Mouse (Mus musculus) forebrain, embryonic 16.5 days (tissue): ENCODE data around the gene Ddost. TPM values are rescaled to one million over a fixed set of nuclear protein-coding genes. Genes with fewer than 3 reads are reported as not detected.

Source experiments
- ATAC-seq: fragments of 200-750 bp; cut with Nextera tagmentation; 2 replicates; pipeline ENCODE4 v1.8.0; 2017; ENCODE audit warnings: mild to moderate bottlenecking, moderate library complexity
- H3K27ac ChIP-seq: fragments of 300-500 bp; sonication (generic); 2 replicates; pipeline ENCODE4 v1.5.1; 2014; ENCODE audit warnings: low read length, control low read depth
- H3K27me3 ChIP-seq: fragments of 300-500 bp; sonication (generic); replicated peaks from 2 replicates; pipeline ENCODE4 v1.6.1; 2014; ENCODE audit warnings: low read length; ENCODE audit not compliant: control insufficient read depth, insufficient read depth
- H3K36me3 ChIP-seq: fragments of 300-500 bp; sonication (generic); 2 replicates; pipeline ENCODE4 v1.6.1; 2014; ENCODE audit not compliant: control insufficient read depth, insufficient read depth
- H3K4me1 ChIP-seq: fragments of 300-500 bp; sonication (generic); replicated peaks from 2 replicates; pipeline ENCODE4 v1.6.1; 2014; ENCODE audit warnings: low read length; ENCODE audit not compliant: control insufficient read depth, insufficient read depth
- H3K4me2 ChIP-seq: fragments of 300-500 bp; sonication (generic); 2 replicates; pipeline ENCODE4 v1.6.1; 2014; ENCODE audit warnings: mild to moderate bottlenecking, low read length, control low read depth
- H3K4me3 ChIP-seq: fragments of 300-500 bp; sonication (generic); replicated peaks from 2 replicates; pipeline ENCODE4 v1.5.1; 2014; ENCODE audit warnings: mild to moderate bottlenecking, low read length, control low read depth
- H3K9ac ChIP-seq: fragments of 300-500 bp; sonication (generic); replicated peaks from 2 replicates; pipeline ENCODE4 v1.6.1; 2014; ENCODE audit warnings: low read depth, low read length, control low read depth
- H3K9me3 ChIP-seq: fragments of 300-500 bp; sonication (generic); 2 replicates; pipeline ENCODE4 v1.6.1; 2016; ENCODE audit warnings: low read length; ENCODE audit not compliant: control insufficient read depth
- WGBS: fragments of 180-500 bp; shearing (Covaris S2); extraction: QIAGEN DNeasy Blood & Tissue Kit; methylation state at CpG from one replicate; pipeline ENCODE4 v1.1.7; 2014; 5-methylcytosine and 5-hydroxymethylcytosine counted together
- polyA plus RNA-seq: library from polyadenylated mRNA; unstranded; fragments of >200 nt; fragmentation: Nextera tagmentation; extraction: Ambion mirVana; gene quantifications from 2 replicates; pipeline ENCODE4 v1.2.1, GENCODE M21; 2015

Ddost gene
- polyA plus RNA-seq, 1 experiment from 2014 or later: 190 TPM

DNA sequence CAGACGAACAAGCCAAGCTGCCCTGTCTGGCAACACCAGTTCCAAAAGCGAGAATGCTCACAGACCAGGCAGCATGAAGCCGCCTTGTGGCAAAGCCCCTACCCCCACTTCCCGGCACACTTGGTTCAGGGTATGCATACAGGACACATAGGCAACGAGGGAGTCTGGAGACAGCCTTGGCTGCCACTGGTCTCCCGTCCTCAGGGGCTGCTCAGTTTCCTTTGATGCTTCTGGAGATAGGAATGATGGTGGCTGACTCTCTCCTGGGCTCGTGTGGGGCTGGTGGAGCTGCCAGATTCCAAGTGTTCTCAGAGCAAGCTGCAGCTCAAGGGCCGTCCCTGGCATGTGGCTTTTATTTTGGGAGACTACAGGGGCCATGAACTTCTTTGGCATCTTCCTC is 36.9 kb downstream of the Ddost start:
- WGBS: 69% methylated on average over 8 of the region's 8 CpGs
- ATAC-seq: no peak
- Histone ChIP-seq H3K4me1 (no peaks in the 10 kb centered on the region), H3K36me3 (no peaks in the 10 kb centered on the region), H3K27ac (no peak overlapping the region), H3K9ac (no peak overlapping the region), H3K4me3 (no peak overlapping the region), H3K4me2 (no peak overlapping the region), H3K9me3 (no peaks in the 10 kb centered on the region), H3K27me3 (no peaks in the 10 kb centered on the region)

DNA sequence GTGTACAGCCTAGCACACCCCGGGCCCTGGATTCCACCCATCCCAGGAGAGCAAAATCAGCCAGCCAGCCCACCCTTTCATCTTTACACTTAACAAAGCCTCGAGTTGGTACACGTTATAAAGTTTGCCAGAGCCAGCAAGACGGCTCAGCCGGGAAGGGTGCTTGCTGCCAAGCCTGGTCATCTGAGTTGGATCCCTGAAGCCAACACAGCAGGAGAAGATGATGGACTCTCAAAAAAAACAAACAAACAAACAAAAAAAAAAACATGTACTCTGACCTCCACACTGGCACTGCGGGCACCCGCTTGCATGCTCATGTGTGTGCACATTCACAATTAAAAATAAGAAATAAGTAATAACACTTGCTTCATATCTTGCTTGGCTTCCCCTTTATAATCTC is 37.5 kb downstream of the Ddost start:
- H3K4me3 ChIP-seq: no peak overlapping the region
- 61% methylated on average over 7 of the region's 7 CpGs for WGBS
- no peak for ATAC-seq
- no peaks in the 10 kb centered on the region for H3K36me3 ChIP-seq
- no peaks in the 10 kb centered on the region for H3K9me3 ChIP-seq
- H3K4me2 ChIP-seq: no peak overlapping the region
- H3K27ac ChIP-seq: no peak overlapping the region
- H3K4me1 ChIP-seq: no peaks in the 10 kb centered on the region
- H3K27me3 ChIP-seq: no peaks in the 10 kb centered on the region
- no peak overlapping the region for H3K9ac ChIP-seq

DNA sequence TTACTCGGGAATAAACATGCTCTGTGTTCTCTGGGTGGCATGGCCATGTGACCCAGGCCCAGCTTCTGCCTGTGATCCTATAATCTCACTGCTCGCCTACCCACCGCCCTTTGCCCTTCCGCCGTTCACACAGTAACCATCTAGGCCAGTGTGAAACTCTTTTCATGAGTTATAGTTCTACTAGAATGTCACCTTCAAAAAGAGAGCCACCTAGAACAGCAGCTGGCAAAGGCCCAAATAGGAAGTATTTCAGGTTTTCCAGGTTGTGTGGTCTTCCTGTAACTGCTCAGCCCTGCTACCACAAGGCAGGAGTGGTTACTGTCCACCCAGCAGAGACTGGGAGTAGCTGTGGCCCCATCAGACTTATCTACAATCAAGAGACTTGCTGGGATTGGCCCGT is 38.2 kb downstream of the Ddost start:
- Histone ChIP-seq H3K36me3 (no peaks in the 10 kb centered on the region), H3K27me3 (no peaks in the 10 kb centered on the region), H3K4me3 (no peak overlapping the region), H3K4me1 (no peaks in the 10 kb centered on the region), H3K27ac (no peak overlapping the region), H3K9ac (no peak overlapping the region), H3K9me3 (no peaks in the 10 kb centered on the region), H3K4me2 (no peak overlapping the region)
- no peak for ATAC-seq
- 84% methylated on average over 6 of the region's 6 CpGs for WGBS

DNA sequence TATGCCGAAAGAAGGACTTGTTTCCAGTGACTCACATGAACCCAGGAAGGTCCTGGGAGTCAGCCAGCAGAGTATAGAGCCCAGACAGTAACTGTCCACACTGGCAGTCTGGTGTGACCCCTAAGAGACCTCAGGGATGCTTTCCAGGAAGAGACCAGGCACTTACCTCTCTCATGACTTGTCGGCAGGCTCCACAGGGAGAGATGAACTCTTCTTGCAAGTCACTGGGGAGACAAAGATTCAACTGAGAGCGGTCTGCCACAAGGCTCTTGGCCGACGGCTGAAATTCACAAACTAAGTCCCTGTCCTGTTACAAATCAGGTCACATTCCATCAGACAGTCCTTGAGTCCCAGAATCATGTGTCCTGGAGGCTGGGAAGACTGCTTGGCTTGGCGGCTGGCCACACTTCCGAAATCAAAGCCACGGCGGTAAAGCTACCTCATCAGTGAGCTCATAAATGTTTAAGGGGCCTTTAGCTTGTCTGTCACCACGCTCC is 38.9 kb downstream of the Ddost start:
- no peak overlapping the region for H3K9ac ChIP-seq
- no peaks in the 10 kb centered on the region for H3K9me3 ChIP-seq
- H3K36me3 ChIP-seq: no peaks in the 10 kb centered on the region
- no peaks in the 10 kb centered on the region for H3K27me3 ChIP-seq
- H3K4me3 ChIP-seq: no peak overlapping the region
- H3K4me2 ChIP-seq: no peak overlapping the region
- no peaks in the 10 kb centered on the region for H3K4me1 ChIP-seq
- H3K27ac ChIP-seq: no peak overlapping the region
- ATAC-seq: no peak
- WGBS: 67% methylated on average over 10 of the region's 10 CpGs

DNA sequence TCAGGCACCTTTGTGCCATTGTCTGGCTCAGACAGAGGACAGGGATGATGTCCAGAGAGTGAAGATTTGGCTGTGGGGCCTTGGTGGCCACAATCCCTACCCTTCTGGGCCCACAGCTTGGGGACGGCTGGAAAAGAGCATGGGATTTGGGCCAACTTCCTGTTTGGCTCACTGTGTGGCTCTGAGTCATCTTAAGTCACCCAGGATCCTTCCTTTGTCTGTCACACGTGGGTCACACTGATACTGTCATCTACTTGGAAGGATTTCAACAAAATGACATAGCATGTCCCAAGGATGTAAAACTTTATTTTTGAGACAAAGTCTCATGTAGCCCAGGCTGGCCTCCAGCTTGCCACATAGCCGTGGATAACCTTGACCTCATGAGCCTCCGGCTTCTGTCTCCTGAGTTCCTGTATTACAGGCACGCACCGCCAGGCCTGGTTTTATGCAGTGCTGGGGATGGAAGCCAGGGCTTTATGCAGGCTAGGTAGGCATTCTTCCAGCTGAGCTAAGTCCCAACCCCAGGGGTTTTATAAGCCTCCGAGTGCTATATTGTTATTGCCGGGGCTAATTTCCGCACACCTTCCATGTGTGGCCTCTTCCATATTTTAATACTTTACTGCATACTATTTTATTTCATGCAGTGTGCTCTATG is 40.5 kb downstream of the Ddost start:
- no peaks in the 10 kb centered on the region for H3K27me3 ChIP-seq

DNA sequence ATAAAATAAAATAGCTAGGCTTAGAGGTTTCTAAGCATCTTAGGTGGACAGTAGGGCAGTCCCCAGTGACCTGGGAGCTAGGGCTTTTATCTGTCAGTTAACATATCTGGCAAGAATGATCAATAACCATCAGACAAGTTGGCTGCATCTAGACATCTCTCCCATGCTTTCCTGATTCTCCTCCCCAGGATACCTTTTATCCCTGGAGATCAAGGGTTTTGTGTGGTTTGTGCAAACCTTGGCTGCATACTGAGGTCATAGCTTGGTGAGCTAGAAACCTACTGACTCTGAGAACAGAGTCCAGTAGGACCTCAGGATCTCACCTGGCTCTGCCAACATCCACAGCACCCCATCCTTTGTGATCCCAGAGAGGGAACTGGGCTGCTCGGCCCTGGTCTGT is 42.8 kb downstream of the Ddost start:
- no peak overlapping the region for H3K4me3 ChIP-seq
- no peaks in the 10 kb centered on the region for H3K9me3 ChIP-seq
- H3K27me3 ChIP-seq: no peaks in the 10 kb centered on the region
- H3K36me3 ChIP-seq: no peaks in the 10 kb centered on the region
- no peak overlapping the region for H3K9ac ChIP-seq
- no peaks in the 10 kb centered on the region for H3K4me1 ChIP-seq
- ATAC-seq: no peak
- H3K27ac ChIP-seq: no peak overlapping the region
- 68% methylated on average over 1 of the region's 1 CpGs for WGBS
- H3K4me2 ChIP-seq: no peak overlapping the region

More for the DNA sequence above, 40.5 kb downstream of the Ddost start:
- Histone ChIP-seq H3K9ac (no peak overlapping the region), H3K36me3 (no peaks in the 10 kb centered on the region), H3K4me2 (no peak overlapping the region), H3K9me3 (no peaks in the 10 kb centered on the region), H3K4me1 (no peaks in the 10 kb centered on the region), H3K27ac (no peak overlapping the region), H3K4me3 (no peak overlapping the region)
- 70% methylated on average over 9 of the region's 9 CpGs for WGBS
- ATAC-seq: no peak

DNA sequence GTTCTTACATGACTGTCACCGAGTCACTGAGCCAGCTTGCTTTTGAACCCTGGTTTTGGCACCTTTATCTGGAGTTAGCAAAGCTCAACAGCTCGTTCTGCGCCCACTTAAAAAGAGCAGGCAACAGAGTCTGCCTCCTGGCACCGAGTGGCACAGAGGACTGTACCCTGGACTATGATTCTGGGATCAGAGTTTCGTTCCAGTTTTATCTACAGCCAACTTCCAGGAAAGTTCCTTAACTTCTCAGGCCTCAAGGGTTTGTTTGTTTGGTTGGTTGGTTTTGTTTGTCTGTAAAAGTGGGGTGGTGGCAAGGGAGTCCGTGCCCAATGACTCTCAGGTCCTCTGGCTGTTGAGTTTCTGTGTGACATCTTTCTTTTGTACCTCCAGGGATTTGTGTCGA is 44.2 kb downstream of the Ddost start:
- Histone ChIP-seq H3K4me3 (no peak overlapping the region), H3K27ac (no peak overlapping the region), H3K4me2 (no peak overlapping the region), H3K9me3 (no peaks in the 10 kb centered on the region), H3K27me3 (no peaks in the 10 kb centered on the region), H3K9ac (no peak overlapping the region), H3K36me3 (no peaks in the 10 kb centered on the region), H3K4me1 (no peaks in the 10 kb centered on the region)
- WGBS: 80% methylated on average over 7 of the region's 7 CpGs
- no peak for ATAC-seq

DNA sequence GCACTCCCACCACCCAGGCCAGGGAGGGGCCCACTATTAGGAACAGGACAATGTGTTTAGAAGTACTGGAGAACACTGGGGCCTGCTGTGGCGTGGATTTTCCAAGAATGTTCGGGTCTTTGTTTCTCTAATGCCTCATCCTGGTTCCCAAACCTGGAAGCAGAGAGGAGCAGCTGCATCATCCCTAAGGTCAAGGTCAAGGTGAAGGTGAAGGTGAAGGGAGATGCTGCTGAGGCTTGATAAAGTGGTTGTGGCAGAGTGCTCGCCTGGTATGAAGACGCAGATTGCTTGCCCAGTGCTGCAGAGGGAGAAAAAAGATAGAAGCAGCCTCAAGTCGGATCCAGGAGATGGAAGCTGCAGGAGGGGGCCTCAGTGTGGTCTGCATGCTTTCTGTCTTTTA is 47.3 kb downstream of the Ddost start:
- Histone ChIP-seq H3K27ac (no peak overlapping the region), H3K4me2 (no peak overlapping the region), H3K9me3 (no peaks in the 10 kb centered on the region), H3K4me1 (no peaks in the 10 kb centered on the region), H3K9ac (no peak overlapping the region), H3K36me3 (no peaks in the 10 kb centered on the region), H3K27me3 (no peaks in the 10 kb centered on the region), H3K4me3 (no peak overlapping the region)
- no peak for ATAC-seq
- 86% methylated on average over 5 of the region's 5 CpGs for WGBS

DNA sequence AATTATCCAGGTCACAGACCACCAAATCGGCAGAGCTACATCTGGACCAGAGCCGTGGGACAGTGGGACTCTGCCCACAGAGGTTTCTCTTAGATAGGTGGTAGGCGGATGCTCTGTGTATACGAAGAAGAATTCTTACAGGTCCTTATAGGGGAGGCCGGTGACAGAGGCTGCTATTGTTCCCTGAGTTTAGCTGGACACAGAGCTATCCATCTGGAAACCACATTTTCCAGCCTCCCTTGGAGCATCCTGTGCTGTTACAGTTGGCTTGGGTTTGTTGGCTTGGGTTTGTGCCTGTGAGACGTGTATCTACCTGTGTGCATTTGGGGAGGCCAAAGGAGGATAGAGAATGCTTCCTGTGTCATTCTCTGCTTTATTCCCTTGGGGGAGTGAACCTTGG is 48.2 kb downstream of the Ddost start:
- ATAC-seq: no peak
- H3K9ac ChIP-seq: no peak overlapping the region
- H3K27me3 ChIP-seq: no peaks in the 10 kb centered on the region
- no peaks in the 10 kb centered on the region for H3K4me1 ChIP-seq
- 85% methylated on average over 6 of the region's 6 CpGs for WGBS
- H3K9me3 ChIP-seq: no peaks in the 10 kb centered on the region
- no peaks in the 10 kb centered on the region for H3K36me3 ChIP-seq
- H3K4me2 ChIP-seq: no peak overlapping the region
- no peak overlapping the region for H3K27ac ChIP-seq
- H3K4me3 ChIP-seq: no peak overlapping the region
